Mouse (Mus musculus) MEL (cell line): Measurements from ENCODE around the gene Ap2s1. TPM values are rescaled to one million over a fixed set of nuclear protein-coding genes. Genes with fewer than 3 reads are reported as not detected.
A peak's percentile ranks its signal among the peaks of the same experiment; 100 is the strongest.

Experiments used
- DNase-seq: peaks from one replicate; pipeline ENCODE4 v3.0.0; 2011; ENCODE audit warnings: low read depth, low spot score
- H3K27ac ChIP-seq: 2 replicates; pipeline ENCODE4 v1.5.1; 2012; ENCODE audit warnings: low read depth, mild to moderate bottlenecking, control low read depth, low read length, moderate library complexity; ENCODE audit not compliant: control insufficient read depth
- H3K27me3 ChIP-seq, 2 experiments: fragments of 150-350 bp in 1 of 2; sonication (generic) in 1 of 2; 2 replicates each; pipeline ENCODE4 v1.6.1; 2012; ENCODE audit warnings: low read length in 2 of 2, mild to moderate bottlenecking in 2 of 2, improper control_type of control experiment in 1 of 2, moderate library complexity in 1 of 2; ENCODE audit not compliant: insufficient read depth in 2 of 2, control insufficient read depth in 1 of 2
- H3K36me3 ChIP-seq, 2 experiments: 2 replicates each; pipeline ENCODE4 v1.6.1; 2012 to 2014; ENCODE audit warnings: low read length in 2 of 2, improper control_type of control experiment in 1 of 2, inconsistent platforms in 1 of 2, mild to moderate bottlenecking in 1 of 2; ENCODE audit not compliant: insufficient read depth in 2 of 2, control insufficient read depth in 1 of 2
- H3K4me1 ChIP-seq, 2 experiments: fragments of 150-350 bp in 1 of 2; sonication (generic) in 1 of 2; 2 replicates each; pipeline ENCODE4 v1.6.1; 2012; ENCODE audit warnings: low read length in 2 of 2, improper control_type of control experiment in 1 of 2, mild to moderate bottlenecking in 1 of 2; ENCODE audit not compliant: insufficient read depth in 2 of 2, control insufficient read depth in 1 of 2
- H3K4me3 ChIP-seq, 2 experiments: fragments of 150-350 bp in 1 of 2; sonication (generic) in 1 of 2; 2 replicates each; pipeline ENCODE4 v1.5.1; 2012; ENCODE audit warnings: low read depth in 2 of 2, low read length in 2 of 2, mild to moderate bottlenecking in 2 of 2, moderate library complexity in 2 of 2, control low read depth in 1 of 2, improper control_type of control experiment in 1 of 2; ENCODE audit not compliant: control insufficient read depth in 1 of 2, insufficient read depth in 1 of 2
- H3K79me2 ChIP-seq: 2 replicates; pipeline ENCODE4 v1.6.1; 2012; ENCODE audit warnings: mild to moderate bottlenecking, low read length, moderate library complexity; ENCODE audit not compliant: control insufficient read depth, poor library complexity, insufficient read depth
- H3K9ac ChIP-seq: 2 replicates; pipeline ENCODE4 v1.6.1; 2012; ENCODE audit warnings: low read depth, mild to moderate bottlenecking, control low read depth, low read length, moderate library complexity; ENCODE audit not compliant: control insufficient read depth, poor library complexity, severe bottlenecking
- H3K9me3 ChIP-seq: fragments of 150-350 bp; sonication (generic); replicated peaks from 2 replicates; pipeline ENCODE4 v1.6.1; 2012; ENCODE audit warnings: mild to moderate bottlenecking, low read length, improper control_type of control experiment, moderate library complexity; ENCODE audit not compliant: insufficient read depth
- BHLHE40 ChIP-seq: IDR thresholded peaks from 2 replicates; pipeline ENCODE4 v1.6.1; 2012; ENCODE audit warnings: low read depth, mild to moderate bottlenecking, inconsistent platforms, low read length, improper control_type of control experiment, borderline replicate concordance
- CHD1 ChIP-seq: IDR thresholded peaks from 2 replicates; pipeline ENCODE4 v1.6.1; 2012; ENCODE audit warnings: low read depth, mild to moderate bottlenecking, inconsistent platforms, low read length, improper control_type of control experiment
- CHD2 ChIP-seq: IDR thresholded peaks from 2 replicates; pipeline ENCODE4 v1.6.1; 2011; ENCODE audit warnings: low read length, improper control_type of control experiment
- CTCF ChIP-seq, 3 experiments: IDR thresholded peaks in 2 of 3; conservative IDR thresholded peaks in 1 of 3; 2 replicates each; pipeline ENCODE4 v1.5.1; 2011 to 2012; ENCODE audit warnings: low read length in 3 of 3, low read depth in 2 of 3, mild to moderate bottlenecking in 2 of 3, improper control_type of control experiment in 1 of 3, inconsistent platforms in 1 of 3, mixed read lengths in 1 of 3, moderate library complexity in 1 of 3; ENCODE audit not compliant: control insufficient read depth in 1 of 3, insufficient read depth in 1 of 3, poor library complexity in 1 of 3, severe bottlenecking in 1 of 3
- ELF1 ChIP-seq: IDR thresholded peaks from 2 replicates; pipeline ENCODE4 v1.6.1; 2014; ENCODE audit warnings: low read depth, mild to moderate bottlenecking, inconsistent platforms, low read length, improper control_type of control experiment, moderate library complexity
- HCFC1 ChIP-seq: IDR thresholded peaks from 2 replicates; pipeline ENCODE4 v1.6.1; 2012; ENCODE audit warnings: low read depth, mild to moderate bottlenecking, inconsistent platforms, low read length, improper control_type of control experiment, moderate library complexity
- KAT2A ChIP-seq: conservative IDR thresholded peaks from 2 replicates; pipeline ENCODE4 v1.6.1; 2012; ENCODE audit warnings: low read depth, low read length, improper control_type of control experiment, inconsistent platforms
- MXI1 ChIP-seq: IDR thresholded peaks from 2 replicates; pipeline ENCODE4 v1.6.1; 2011; ENCODE audit warnings: mild to moderate bottlenecking, low read depth, low read length, improper control_type of control experiment
- MYC ChIP-seq: IDR thresholded peaks from 2 replicates; pipeline ENCODE4 v1.6.1; 2011; ENCODE audit warnings: low read depth, mild to moderate bottlenecking, low read length, improper control_type of control experiment, moderate library complexity
- RAD21 ChIP-seq: IDR thresholded peaks from 2 replicates; pipeline ENCODE4 v1.6.1; 2011; ENCODE audit warnings: mild to moderate bottlenecking, low read depth, low read length, improper control_type of control experiment
- SIN3A ChIP-seq: IDR thresholded peaks from 2 replicates; pipeline ENCODE4 v1.6.1; 2012; ENCODE audit warnings: low read length, improper control_type of control experiment, inconsistent platforms
- SMC3 ChIP-seq: IDR thresholded peaks from 2 replicates; pipeline ENCODE4 v1.6.1; 2011; ENCODE audit warnings: low read depth, low read length, improper control_type of control experiment
- TAL1 ChIP-seq: IDR thresholded peaks from 2 replicates; pipeline ENCODE4 v1.6.1; 2012; ENCODE audit warnings: mild to moderate bottlenecking, inconsistent platforms, low read length, moderate library complexity, mixed read lengths
- TCF12 ChIP-seq: IDR thresholded peaks from 2 replicates; pipeline ENCODE4 v1.6.1; 2014; ENCODE audit warnings: low read depth, mild to moderate bottlenecking, inconsistent platforms, low read length, improper control_type of control experiment, moderate library complexity
- ZC3H11A ChIP-seq: IDR thresholded peaks from 2 replicates; pipeline ENCODE4 v1.6.1; 2012; ENCODE audit warnings: low read depth, mild to moderate bottlenecking, inconsistent platforms, low read length, improper control_type of control experiment
- polyA plus RNA-seq, 2 experiments: library from polyadenylated mRNA; stranded (reverse) in 1 of 2; unstranded in 1 of 2; fragments of >175 nt in 1 of 2; fragments of >200 nt in 1 of 2; gene quantifications; 2 replicates each; pipeline versions ENCODE4 v1.2.1 to v1.2.4; 2012; ENCODE audit warnings: low replicate concordance in 2 of 2, low read depth in 1 of 2; ENCODE audit not compliant: insufficient read length in 2 of 2, insufficient read depth in 1 of 2, missing spikeins in 1 of 2
- total RNA-seq: library from RNA; depleted of rRNA; stranded (reverse); fragments of 300-350 nt; gene quantifications from 2 replicates; pipeline ENCODE4 v1.2.3, GENCODE M21; 2012

The Ap2s1 gene
- total and polyA plus RNA-seq, 3 experiments, result 288 to 297 TPM; not detected in 1

DNA sequence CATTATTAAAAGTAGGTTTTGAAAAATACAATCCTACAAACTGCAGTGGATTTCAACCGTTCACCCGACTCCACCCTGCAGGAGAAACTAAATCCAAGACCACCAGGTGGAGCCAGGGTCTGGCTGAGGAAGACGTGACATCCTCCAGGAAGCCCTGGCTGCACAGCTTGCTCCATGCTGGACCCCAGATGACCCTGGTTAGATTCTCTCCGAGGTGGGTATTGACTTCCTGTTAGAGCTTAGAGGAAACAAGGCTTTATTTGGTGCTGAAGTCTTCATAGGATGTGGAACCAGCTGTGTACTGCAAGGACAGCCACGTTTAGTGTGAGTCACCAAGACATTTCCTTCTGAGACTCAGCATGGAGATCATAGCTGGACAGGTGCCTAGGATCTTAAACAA is 49.0 kb upstream of the Ap2s1 start:
- Histone ChIP-seq H3K9me3 (no peaks in the 10 kb centered on the region), H3K27me3 (peaks cover 1 to 2% of the 10 kb centered on the region in 2 experiments; a peak in 1 of 4 replicates), H3K4me1 (no peaks in the 10 kb centered on the region), H3K36me3 (no peaks in the 10 kb centered on the region), H3K4me3 (no peak overlapping the region), H3K79me2 (no peaks in the 10 kb centered on the region), H3K27ac (no peak overlapping the region), H3K9ac (no peak overlapping the region)
- no peak for DNase-seq
- TF ChIP-seq KAT2A (no peak), CHD2 (no peak)

DNA sequence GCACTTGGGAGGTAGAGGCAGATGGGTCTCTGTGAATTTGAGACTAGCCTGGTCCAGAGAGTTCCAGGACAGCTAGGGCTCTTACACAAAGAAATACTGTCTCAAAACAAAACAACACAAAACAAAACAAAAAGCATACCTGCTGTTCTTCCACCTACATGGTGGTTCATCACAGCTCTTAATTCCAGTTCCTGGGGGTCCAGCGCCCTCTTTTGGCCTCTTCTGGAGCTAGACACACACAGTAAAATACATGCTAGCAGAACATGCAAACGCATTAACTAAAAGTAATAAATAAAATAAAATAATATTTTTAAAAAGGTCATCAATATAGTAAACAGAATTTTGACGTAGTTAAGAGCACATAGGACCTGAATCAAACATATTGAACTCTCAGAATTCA is 43.2 kb upstream of the Ap2s1 start:
- Histone ChIP-seq H3K79me2 (no peaks in the 10 kb centered on the region), H3K27me3 (peaks cover 1 to 5% of the 10 kb centered on the region in 2 experiments; a peak in 1 of 4 replicates), H3K9ac (no peak overlapping the region), H3K36me3 (no peaks in the 10 kb centered on the region), H3K4me3 (no peak overlapping the region), H3K4me1 (no peaks in the 10 kb centered on the region), H3K27ac (no peak overlapping the region), H3K9me3 (no peaks in the 10 kb centered on the region)
- no peak for TF ChIP-seq BHLHE40
- TF ChIP-seq CTCF (IDR thresholded peaks at IDR 0.05 in 2 of 3, conservative IDR thresholded peaks at IDR 0.05 in 1 of 3; ENCODE audit: control insufficient read depth in 1 of 3, insufficient read depth in 1 of 3, low read depth in 2 of 3, low read length in 3 of 3, poor library complexity in 1 of 3, severe bottlenecking in 1 of 3), result peak; percentile 33 to 64 (median 57)
- TF ChIP-seq RAD21, result peak; percentile 67
- peak; percentile 53 for TF ChIP-seq SMC3
- peak; percentile 50 for DNase-seq

GRCm38 (mm10) chr7:16699042-16699441 is 39.2 kb upstream of the Ap2s1 start:
- H3K4me1 ChIP-seq, result no peaks in the 10 kb centered on the region
- no peaks in the 10 kb centered on the region for H3K36me3 ChIP-seq
- H3K9ac ChIP-seq, result no peak overlapping the region
- no peak overlapping the region for H3K27ac ChIP-seq
- no peaks in the 10 kb centered on the region for H3K79me2 ChIP-seq
- peaks cover 7 to 9% of the 10 kb centered on the region in 2 experiments; a peak in 3 of 4 replicates for H3K27me3 ChIP-seq
- peak; percentile 53; the same call in 1 of the 2 replicates for TF ChIP-seq ELF1
- TF ChIP-seq CTCF (IDR thresholded peaks at IDR 0.05 in 2 of 3, conservative IDR thresholded peaks at IDR 0.05 in 1 of 3; ENCODE audit: control insufficient read depth in 1 of 3, insufficient read depth in 1 of 3, low read depth in 2 of 3, low read length in 3 of 3, poor library complexity in 1 of 3, severe bottlenecking in 1 of 3), result peak; percentile 70 to 86 (median 77)
- 0 out of 2 replicates have a peak, but pooled peaks have one; percentile 15 for TF ChIP-seq MXI1
- TF ChIP-seq TAL1, result no peak
- TF ChIP-seq ZC3H11A, result peak; percentile 48
- TF ChIP-seq SMC3, result peak; percentile 60
- TF ChIP-seq MYC, result peak; percentile 92
- no peak for TF ChIP-seq TCF12
- TF ChIP-seq SIN3A, result peak; percentile 17; the same call in 1 of the 2 replicates
- TF ChIP-seq CHD1, result no peak
- peak; percentile 66 for TF ChIP-seq RAD21
- 0 out of 2 replicates have a peak, but pooled peaks have one; percentile 14 for TF ChIP-seq HCFC1
- peak; percentile 84 for DNase-seq
- no peak overlapping the region for H3K4me3 ChIP-seq
- H3K9me3 ChIP-seq, result no peaks in the 10 kb centered on the region
